Mouse (Mus musculus) liver, adult 2 months (tissue): ENCODE measurements around the gene Fam129c.

Source experiments
- CTCF ChIP-seq: fragments of 200-500 bp; IDR thresholded peaks from 2 replicates; pipeline ENCODE4 v1.5.1; 2011; ENCODE audit warnings: low read depth, low read length, control low read depth
- POLR2A ChIP-seq: fragments of 200-500 bp; IDR thresholded peaks from 2 replicates; pipeline ENCODE4 v1.6.1; 2011; ENCODE audit warnings: low read length, control low read depth; ENCODE audit not compliant: insufficient read depth; ENCODE audit errors: extremely low read depth

GRCm38 (mm10) chr8:71596384-71596783 is 1.1 kb upstream of the Fam129c start:
- TF ChIP-seq CTCF (no peak), POLR2A (no peak)
